Mouse (Mus musculus) forebrain, postnatal 0 days (tissue): ENCODE measurements at regions not wholly inside any gene's neighbourhood (a gene's known extent, or its start where the extent isn't known, plus 50 kb on each side); places are given as distances from the start of the nearest gene placed in this dataset.
A peak's percentile ranks its signal among the peaks of the same experiment; 100 is the strongest.

ENCODE experiments used
- ATAC-seq: fragments of 200-750 bp; cut with Nextera tagmentation; 2 replicates; pipeline ENCODE4 v1.8.0; 2017; ENCODE audit warnings: mild to moderate bottlenecking, moderate library complexity
- DNase-seq: peaks from one replicate; pipeline ENCODE4 v3.0.0-alpha.2; 2015
- H3K27ac ChIP-seq: fragments of 300-500 bp; sonication (generic); 2 replicates; pipeline ENCODE4 v1.5.1; 2014; ENCODE audit warnings: low read depth, mild to moderate bottlenecking, antibody characterized with exemption, low read length, moderate library complexity, mixed read lengths
- H3K27me3 ChIP-seq: fragments of 300-500 bp; sonication (generic); 2 replicates; pipeline ENCODE4 v1.6.1; 2014; ENCODE audit warnings: mild to moderate bottlenecking, low read length, mixed read lengths; ENCODE audit not compliant: insufficient read depth
- H3K36me3 ChIP-seq: fragments of 300-500 bp; sonication (generic); 2 replicates; pipeline ENCODE4 v1.6.1; 2014; ENCODE audit warnings: mild to moderate bottlenecking, moderate library complexity; ENCODE audit not compliant: insufficient read depth
- H3K4me1 ChIP-seq: fragments of 300-500 bp; sonication (generic); 2 replicates; pipeline ENCODE4 v1.6.1; 2014; ENCODE audit warnings: antibody characterized with exemption; ENCODE audit not compliant: insufficient read depth
- H3K4me2 ChIP-seq: fragments of 300-500 bp; sonication (generic); 2 replicates; pipeline ENCODE4 v1.6.1; 2014; ENCODE audit warnings: low read depth, mild to moderate bottlenecking, moderate library complexity
- H3K4me3 ChIP-seq: fragments of 300-500 bp; sonication (generic); 2 replicates; pipeline ENCODE4 v1.5.1; 2014; ENCODE audit warnings: low read depth, low read length, mixed read lengths
- H3K9ac ChIP-seq: fragments of 300-500 bp; sonication (generic); 2 replicates; pipeline ENCODE4 v1.6.1; 2014; ENCODE audit warnings: mild to moderate bottlenecking
- H3K9me3 ChIP-seq: fragments of 300-500 bp; sonication (generic); 2 replicates; pipeline ENCODE4 v1.6.1; 2016; ENCODE audit warnings: low read length
- CTCF ChIP-seq: sonication (generic); IDR thresholded peaks from 2 replicates; pipeline ENCODE4 v1.5.1; 2016; ENCODE audit warnings: antibody characterized with exemption, control low read depth, low read depth
- WGBS: fragments of 180-500 bp; shearing (Covaris S2); extraction: QIAGEN DNeasy Blood & Tissue Kit; methylation state at CpG from one replicate; pipeline ENCODE4 v1.1.7; 2014; 5-methylcytosine and 5-hydroxymethylcytosine counted together

GRCm38 (mm10) chr6:143706451-143706850, 539.4 kb downstream of the Etnk1 start:
- Histone ChIP-seq H3K4me2 (no peak overlapping the region), H3K27ac (no peak overlapping the region), H3K9ac (no peak overlapping the region), H3K4me1 (no peaks in the 10 kb centered on the region), H3K9me3 (no peaks in the 10 kb centered on the region), H3K27me3 (no peaks in the 10 kb centered on the region), H3K36me3 (no peaks in the 10 kb centered on the region), H3K4me3 (no peak overlapping the region)
- ATAC-seq (no peak), DNase-seq (no peak)
- WGBS: 38% methylated on average over 10 of the region's 10 CpGs
- TF ChIP-seq CTCF: no peak

GRCm38 (mm10) chr6:143714461-143714860, 547.4 kb downstream of the Etnk1 start:
- ATAC-seq (no peak), DNase-seq (peak; percentile 35)
- no peaks in the 10 kb centered on the region for H3K36me3 ChIP-seq
- H3K9ac ChIP-seq: no peak overlapping the region
- no peaks in the 10 kb centered on the region for H3K9me3 ChIP-seq
- no peaks in the 10 kb centered on the region for H3K4me1 ChIP-seq
- WGBS: 60% methylated on average over 10 of the region's 10 CpGs
- no peak for TF ChIP-seq CTCF
- H3K4me2 ChIP-seq: no peak overlapping the region
- H3K27ac ChIP-seq: no peak overlapping the region
- no peaks in the 10 kb centered on the region for H3K27me3 ChIP-seq
- H3K4me3 ChIP-seq: no peak overlapping the region

DNA sequence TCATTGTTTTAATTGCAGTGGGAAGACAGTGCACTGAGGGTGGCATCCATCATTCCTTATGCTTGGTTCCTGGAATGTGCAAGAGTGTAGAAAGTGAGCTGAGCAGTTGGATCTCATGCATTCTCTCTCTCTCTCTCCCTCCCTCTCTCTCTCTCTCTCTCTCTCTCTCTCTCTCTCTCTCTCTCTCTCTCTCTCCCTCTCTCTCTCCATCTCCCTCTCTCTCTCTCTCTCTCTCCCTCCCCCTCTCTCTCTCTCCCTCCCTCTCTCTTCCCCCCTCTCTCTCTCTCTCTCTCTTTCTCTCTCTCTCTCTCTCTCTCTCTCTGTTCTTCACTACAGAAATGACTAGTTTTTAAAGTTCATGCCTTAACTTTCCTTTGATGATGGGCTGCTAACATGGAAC, 583.1 kb downstream of the Etnk1 start:
- no peak for ATAC-seq
- H3K9ac ChIP-seq: no peak overlapping the region
- H3K4me3 ChIP-seq: no peak overlapping the region
- no peaks in the 10 kb centered on the region for H3K36me3 ChIP-seq
- DNase-seq: no peak
- H3K4me1 ChIP-seq: no peaks in the 10 kb centered on the region
- no peaks in the 10 kb centered on the region for H3K27me3 ChIP-seq
- TF ChIP-seq CTCF: no peak
- H3K4me2 ChIP-seq: no peak overlapping the region
- H3K27ac ChIP-seq: no peak overlapping the region
- H3K9me3 ChIP-seq: no peaks in the 10 kb centered on the region

GRCm38 (mm10) chr6:143751076-143752070, 584.4 kb downstream of the Etnk1 start:
- H3K36me3 ChIP-seq: no peaks in the 10 kb centered on the region
- H3K9me3 ChIP-seq: no peaks in the 10 kb centered on the region
- no peak overlapping the region for H3K4me3 ChIP-seq
- TF ChIP-seq CTCF: no peak
- ATAC-seq: no peak
- H3K27me3 ChIP-seq: no peaks in the 10 kb centered on the region
- 70% methylated on average over 14 of the region's 14 CpGs for WGBS
- peak; percentile 13 for DNase-seq
- 0 out of 2 replicates have a peak overlapping the region, but pooled peaks have one; percentile 15 for H3K4me2 ChIP-seq
- no peaks in the 10 kb centered on the region for H3K4me1 ChIP-seq
- no peak overlapping the region for H3K9ac ChIP-seq
- no peak overlapping the region for H3K27ac ChIP-seq

DNA sequence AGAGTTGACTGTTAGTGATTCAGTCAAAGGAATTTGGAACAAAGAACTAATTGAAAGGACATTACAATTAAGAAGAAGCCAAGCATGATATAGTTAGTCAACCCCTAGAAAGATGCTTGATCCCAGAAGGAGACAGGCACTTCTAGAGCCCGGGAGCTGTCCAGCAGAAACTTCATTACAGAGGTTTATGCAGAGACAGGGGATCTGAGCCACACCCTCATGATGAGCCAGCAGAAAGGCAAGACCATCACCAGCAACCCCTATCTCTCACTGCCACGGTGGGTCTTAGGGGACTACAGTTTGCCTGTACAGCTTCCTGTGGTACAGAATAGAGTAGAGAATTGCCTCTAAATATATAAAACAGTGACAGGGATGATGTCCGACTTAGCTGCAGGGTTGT, 590.4 kb downstream of the Etnk1 start:
- 80% methylated on average over 3 of the region's 3 CpGs for WGBS
- Histone ChIP-seq H3K27me3 (no peaks in the 10 kb centered on the region), H3K36me3 (no peaks in the 10 kb centered on the region), H3K9me3 (no peaks in the 10 kb centered on the region), H3K4me2 (no peak overlapping the region), H3K4me1 (no peaks in the 10 kb centered on the region), H3K27ac (no peak overlapping the region), H3K9ac (no peak overlapping the region), H3K4me3 (no peak overlapping the region)
- ATAC-seq: no peak
- DNase-seq: no peak
- TF ChIP-seq CTCF: no peak

- ATAC-seq: no peak
- no peak overlapping the region for H3K4me3 ChIP-seq
- no peak for TF ChIP-seq CTCF
- no peaks in the 10 kb centered on the region for H3K27me3 ChIP-seq
- no peak for DNase-seq
- H3K36me3 ChIP-seq: no peaks in the 10 kb centered on the region
- H3K9me3 ChIP-seq: no peaks in the 10 kb centered on the region
- H3K4me1 ChIP-seq: no peaks in the 10 kb centered on the region
- H3K27ac ChIP-seq: no peak overlapping the region
- WGBS: 85% methylated on average over 2 of the region's 2 CpGs
- H3K9ac ChIP-seq: no peak overlapping the region
- H3K4me2 ChIP-seq: no peak overlapping the region
Observed at GRCm38 (mm10) chr6:143768115-143768514, 601.1 kb downstream of the Etnk1 start.
